Mouse (Mus musculus): ENCODE results near the gene Rsph9. TPM values are rescaled to one million over a fixed set of nuclear protein-coding genes. Genes with fewer than 3 reads are reported as not detected.

The Rsph9 gene
- total RNA-seq, 1 experiment from 2014 or later = not detected

GRCm38 (mm10) chr17:46115489-46115888, 28.5 kb downstream of the Rsph9 start:
- no peak for ATAC-seq (ENCODE audit: extremely low read depth, insufficient number of reproducible peaks, low FRiP score, poor library complexity, severe bottlenecking)

DNA sequence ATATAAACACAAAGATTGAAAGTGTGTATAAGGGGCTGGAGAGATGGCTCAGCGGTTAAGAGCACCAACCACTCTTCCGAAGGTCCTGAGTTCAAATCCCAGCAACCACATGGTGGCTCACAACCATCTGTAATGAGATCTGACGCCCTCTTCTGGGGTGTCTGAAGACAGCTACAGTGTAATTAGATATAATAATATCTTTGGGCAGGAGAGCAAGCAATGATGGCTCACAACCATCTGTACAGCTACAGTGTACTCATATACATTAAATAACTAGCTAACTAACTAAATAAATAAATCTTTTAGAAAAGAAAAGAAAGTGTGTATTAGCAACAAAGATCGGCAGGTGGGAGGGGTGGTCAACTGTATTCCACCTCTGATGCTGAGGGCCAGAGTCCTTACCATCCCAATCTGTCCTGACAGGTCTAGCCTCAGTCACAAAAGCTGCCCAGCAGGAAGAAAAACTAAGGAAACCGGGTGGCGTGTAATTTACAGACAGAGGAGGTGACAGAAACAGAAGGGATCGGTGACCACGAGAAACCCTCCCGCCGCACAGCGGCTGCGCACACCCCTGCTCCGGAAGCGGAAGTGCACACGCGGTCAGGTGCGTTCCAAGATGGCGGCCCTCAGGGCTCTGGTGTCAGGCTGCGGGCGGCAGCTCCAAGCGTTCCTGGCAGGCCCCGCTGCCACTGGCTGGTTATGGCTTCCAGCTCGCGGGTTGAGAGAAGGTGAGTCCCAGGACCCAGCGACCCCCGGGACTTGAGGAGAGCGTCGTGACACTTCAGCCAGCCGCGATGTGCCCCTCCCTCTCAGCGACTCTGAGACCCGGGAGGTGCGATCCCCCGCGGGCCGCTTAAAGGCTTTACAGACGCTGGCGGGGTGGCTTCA, 33.4 kb downstream of the Rsph9 start, which contains the start of gene Mrps18a:
Mrps18a (plus strand) TSS at position 585 of the 888 bp plus-strand sequence.
- ATAC-seq (ENCODE audit: extremely low read depth, insufficient number of reproducible peaks, low FRiP score, poor library complexity, severe bottlenecking) = peak; percentile 95

GRCm38 (mm10) chr17:46108286-46108685, 35.7 kb downstream of the Rsph9 start:
- no peak for ATAC-seq (ENCODE audit: extremely low read depth, insufficient number of reproducible peaks, low FRiP score, poor library complexity, severe bottlenecking)

DNA sequence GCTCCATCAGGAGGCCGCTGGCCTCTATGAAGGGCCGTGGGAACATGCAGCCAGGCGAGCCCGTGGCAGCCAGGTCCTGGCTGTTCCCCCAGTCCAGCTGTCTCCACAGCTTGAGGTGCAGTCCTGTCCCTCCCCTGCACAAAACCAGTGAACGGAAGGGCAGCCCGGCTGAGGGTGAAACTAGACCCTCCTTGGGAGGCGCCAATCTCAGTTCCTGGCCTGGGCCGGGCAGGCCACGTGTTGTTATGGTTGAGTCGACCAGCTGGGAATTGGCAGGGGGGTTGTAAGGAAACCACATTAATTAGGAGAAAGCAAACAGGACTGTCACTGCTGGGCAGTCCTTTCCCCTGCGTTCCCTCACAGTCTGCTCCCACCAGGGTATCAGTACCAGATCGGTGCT, 39.5 kb downstream of the Rsph9 start:
- ATAC-seq (ENCODE audit: extremely low read depth, insufficient number of reproducible peaks, low FRiP score, poor library complexity, severe bottlenecking) = no peak

DNA sequence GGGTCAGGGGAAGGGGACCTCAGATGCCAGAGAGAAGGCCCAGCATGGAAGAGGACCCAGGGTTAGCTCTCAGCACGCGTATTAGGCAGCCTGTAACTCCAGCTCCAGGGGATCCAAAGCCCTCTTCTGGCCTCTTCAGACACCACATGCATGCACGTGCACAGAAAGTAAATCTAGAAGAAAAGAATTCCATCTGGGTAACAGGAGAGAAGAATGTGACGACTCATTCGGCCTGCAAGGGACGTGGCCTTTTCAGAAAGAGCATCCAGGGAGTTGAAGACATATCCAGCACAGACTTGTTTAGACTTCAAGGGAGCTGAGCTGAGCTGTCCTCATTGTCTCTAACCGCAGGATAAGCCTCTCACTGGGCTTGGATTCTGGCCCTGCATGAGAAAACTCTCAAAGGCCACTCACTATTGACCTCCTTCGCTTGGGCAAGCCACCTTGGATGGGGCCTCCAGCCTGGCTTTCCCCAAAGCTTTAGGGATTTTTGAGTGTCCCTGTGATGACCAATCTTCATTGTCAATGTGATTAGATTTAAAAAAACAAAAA, 41.3 kb downstream of the Rsph9 start:
- no peak for ATAC-seq (ENCODE audit: extremely low read depth, insufficient number of reproducible peaks, low FRiP score, poor library complexity, severe bottlenecking)

DNA sequence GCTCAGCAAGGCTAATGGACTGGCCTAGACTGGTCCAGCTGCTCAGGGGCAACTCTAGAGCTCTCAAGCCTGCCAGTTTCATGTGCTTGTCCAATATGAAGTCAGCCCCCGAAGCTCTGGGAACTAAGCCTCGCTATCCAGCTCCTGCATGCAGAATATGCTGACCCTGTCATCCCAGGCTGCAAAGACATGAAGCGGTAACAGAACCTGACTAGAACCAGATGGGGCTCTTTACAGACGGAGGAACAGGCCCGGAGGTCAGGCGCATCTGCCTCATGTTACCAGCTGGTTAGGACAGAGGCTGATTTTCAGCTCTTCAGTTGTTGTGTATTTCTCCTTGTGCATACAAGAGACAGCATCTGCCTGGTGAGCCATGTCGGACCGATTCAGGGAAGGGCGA, 42.1 kb downstream of the Rsph9 start:
- ATAC-seq (ENCODE audit: extremely low read depth, insufficient number of reproducible peaks, low FRiP score, poor library complexity, severe bottlenecking) = no peak

- no peak for ATAC-seq (ENCODE audit: extremely low read depth, insufficient number of reproducible peaks, low FRiP score, poor library complexity, severe bottlenecking)
Observed at GRCm38 (mm10) chr17:46098525-46098924, 45.5 kb downstream of the Rsph9 start.

GRCm38 (mm10) chr17:46091899-46092298, 52.1 kb downstream of the Rsph9 start:
- no peak for ATAC-seq (ENCODE audit: extremely low read depth, insufficient number of reproducible peaks, low FRiP score, poor library complexity, severe bottlenecking)

GRCm38 (mm10) chr17:46091351-46091750, 52.7 kb downstream of the Rsph9 start:
- no peak for ATAC-seq (ENCODE audit: extremely low read depth, insufficient number of reproducible peaks, low FRiP score, poor library complexity, severe bottlenecking)

DNA sequence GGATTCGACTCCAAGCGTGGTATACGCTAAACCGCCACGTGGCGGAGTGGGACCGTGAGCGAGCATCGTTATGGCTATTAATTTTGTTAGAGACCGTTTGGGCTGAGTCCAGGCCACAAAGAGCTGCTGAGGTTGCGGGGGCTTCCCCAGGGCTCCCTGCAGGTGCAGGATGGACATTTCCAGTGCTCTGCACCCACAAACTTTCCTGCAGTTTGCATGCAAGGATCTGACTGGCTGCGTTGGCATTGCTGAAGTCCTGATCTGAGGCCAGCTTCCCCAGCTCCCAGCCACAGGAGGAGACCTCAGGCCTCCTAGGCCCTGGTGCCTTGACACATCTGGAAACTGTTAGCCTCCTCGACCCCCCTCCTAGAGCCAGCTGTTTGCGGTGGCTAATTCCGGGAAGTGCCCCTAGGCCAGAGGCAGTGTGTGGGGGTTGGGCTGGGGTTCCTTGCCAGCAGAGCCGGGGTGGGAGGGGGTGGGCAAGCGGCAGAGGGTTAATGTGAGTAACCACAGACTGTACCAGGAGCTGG, 57.6 kb downstream of the Rsph9 start:
- ATAC-seq (ENCODE audit: extremely low read depth, insufficient number of reproducible peaks, low FRiP score, poor library complexity, severe bottlenecking) = no peak

DNA sequence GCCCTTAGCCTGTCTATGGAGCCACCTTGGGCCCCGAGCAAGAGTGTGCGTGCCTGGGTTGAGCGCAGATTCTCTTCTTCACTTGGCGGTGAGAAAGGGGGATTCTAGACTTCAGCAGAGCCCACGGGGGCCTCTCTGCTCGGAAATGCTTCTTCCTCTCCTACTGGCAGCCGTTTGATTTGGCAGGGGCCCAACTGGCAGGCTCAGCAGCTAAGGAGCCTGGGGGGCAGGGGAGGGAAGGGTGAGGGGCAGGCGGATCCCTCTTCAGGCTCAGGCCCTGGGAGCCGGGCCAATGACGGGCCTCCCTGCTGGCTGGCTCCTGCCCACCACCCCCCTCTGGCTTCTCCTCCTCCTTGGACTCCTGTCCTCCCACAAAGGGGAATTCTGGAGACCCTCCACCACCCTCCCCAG, 59.9 kb downstream of the Rsph9 start:
- no peak for ATAC-seq (ENCODE audit: extremely low read depth, insufficient number of reproducible peaks, low FRiP score, poor library complexity, severe bottlenecking)

DNA sequence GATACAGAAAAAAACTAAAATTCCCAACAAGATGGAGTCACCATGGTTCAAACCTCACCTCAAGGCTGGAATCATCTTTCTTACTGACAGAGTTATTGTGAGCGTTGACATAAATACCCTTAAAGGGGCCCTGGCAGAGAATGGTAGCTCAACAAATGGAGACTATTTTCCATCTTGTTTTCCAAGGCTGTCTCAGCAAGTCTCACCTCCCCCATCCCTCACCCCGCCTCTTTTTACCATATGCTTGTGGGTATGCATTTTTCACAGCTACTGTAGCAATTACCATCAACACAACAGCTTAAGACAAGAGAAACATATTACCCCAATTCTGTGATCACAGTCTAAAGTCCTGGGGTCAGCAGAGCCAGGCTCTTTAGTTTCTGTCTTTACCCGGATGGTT, 60.6 kb downstream of the Rsph9 start:
- no peak for ATAC-seq (ENCODE audit: extremely low read depth, insufficient number of reproducible peaks, low FRiP score, poor library complexity, severe bottlenecking)

- ATAC-seq (ENCODE audit: extremely low read depth, insufficient number of reproducible peaks, low FRiP score, poor library complexity, severe bottlenecking) = no peak
Observed at GRCm38 (mm10) chr17:46081657-46082056, 62.4 kb downstream of the Rsph9 start.

GRCm38 (mm10) chr17:46081042-46081441, 63.0 kb downstream of the Rsph9 start:
- ATAC-seq (ENCODE audit: extremely low read depth, insufficient number of reproducible peaks, low FRiP score, poor library complexity, severe bottlenecking) = no peak

GRCm38 (mm10) chr17:46080388-46080787, 63.6 kb downstream of the Rsph9 start:
- no peak for ATAC-seq (ENCODE audit: extremely low read depth, insufficient number of reproducible peaks, low FRiP score, poor library complexity, severe bottlenecking)

DNA sequence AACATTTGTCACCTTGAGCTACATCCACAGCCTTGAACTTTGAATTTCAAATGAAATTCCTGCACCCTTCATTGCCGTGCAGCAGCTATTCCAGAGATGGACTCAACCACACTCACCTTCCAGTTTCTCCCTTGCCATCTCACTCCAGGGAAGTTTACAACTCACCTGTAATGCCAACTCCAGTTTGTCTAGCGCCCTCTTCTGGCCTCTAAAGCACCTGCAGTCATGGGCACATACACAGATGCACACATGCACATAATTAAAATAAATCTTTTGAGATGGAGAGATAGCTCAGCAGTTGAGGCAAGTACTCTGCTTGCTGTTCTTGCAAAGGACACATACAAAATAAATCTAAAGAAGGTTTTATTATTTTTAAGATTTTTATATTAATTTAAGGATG, 65.0 kb downstream of the Rsph9 start:
- no peak for ATAC-seq (ENCODE audit: extremely low read depth, insufficient number of reproducible peaks, low FRiP score, poor library complexity, severe bottlenecking)

DNA sequence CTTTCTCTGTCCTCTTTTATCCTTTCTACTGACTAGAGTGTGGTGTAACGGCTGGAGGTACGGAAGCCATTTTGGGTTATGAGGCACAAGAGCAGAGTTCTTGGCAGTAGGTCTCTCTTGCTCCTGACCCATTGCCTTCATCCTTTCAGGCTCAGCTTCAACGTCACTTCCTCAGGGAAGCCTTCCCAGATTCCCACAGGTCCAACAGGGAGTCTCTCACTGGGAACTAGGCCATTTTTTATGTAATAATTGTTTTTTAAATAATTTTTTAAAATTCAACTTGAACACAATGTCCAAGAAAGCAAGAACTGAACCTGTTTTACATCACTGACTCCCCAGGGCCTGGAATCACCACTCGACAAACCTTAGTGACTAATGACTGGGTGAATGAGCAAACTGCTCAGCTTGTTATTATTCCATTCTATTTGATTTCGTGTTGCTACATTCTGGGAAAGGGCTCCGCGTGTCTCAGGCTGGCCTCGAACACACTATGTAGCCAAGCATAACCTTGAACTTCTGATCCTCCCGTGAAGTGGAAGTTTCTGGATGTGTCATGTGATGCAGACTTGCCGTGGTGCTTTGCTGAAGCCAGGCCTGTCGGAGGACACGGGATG, 66.0 kb downstream of the Rsph9 start:
- ATAC-seq (ENCODE audit: extremely low read depth, insufficient number of reproducible peaks, low FRiP score, poor library complexity, severe bottlenecking) = no peak

- no peak for ATAC-seq (ENCODE audit: extremely low read depth, insufficient number of reproducible peaks, low FRiP score, poor library complexity, severe bottlenecking)
Observed at GRCm38 (mm10) chr17:46076260-46076551, 67.8 kb downstream of the Rsph9 start.

GRCm38 (mm10) chr17:46075551-46076259, 68.3 kb downstream of the Rsph9 start:
- no peak for ATAC-seq (ENCODE audit: extremely low read depth, insufficient number of reproducible peaks, low FRiP score, poor library complexity, severe bottlenecking)
